Mouse (Mus musculus) neural tube, embryonic 14.5 days (tissue): ENCODE results near the gene Olfr1414. TPM values are rescaled to one million over a fixed set of nuclear protein-coding genes. Genes with fewer than 3 reads are reported as not detected.
A peak's percentile ranks its signal among the peaks of the same experiment; 100 is the strongest.
"Not testable (repeated sequence)": the region's sequence is repeated elsewhere in the genome, so short reads cannot be mapped to it uniquely, and the experiment has no call there.

ENCODE experiments used
- ATAC-seq: fragments of 200-750 bp; cut with Nextera tagmentation; 2 replicates; pipeline ENCODE4 v1.8.0; 2017; ENCODE audit warnings: low read depth, mild to moderate bottlenecking, moderate TSS enrichment, moderate library complexity
- H3K27ac ChIP-seq: fragments of 300-500 bp; sonication (generic); 2 replicates; pipeline ENCODE4 v1.5.1; 2014; ENCODE audit warnings: low read depth, mild to moderate bottlenecking, control low read depth, low read length, moderate library complexity, mixed read lengths
- H3K27me3 ChIP-seq: fragments of 300-500 bp; sonication (generic); 2 replicates; pipeline ENCODE4 v1.6.1; 2014; ENCODE audit warnings: low read length; ENCODE audit not compliant: control insufficient read depth, insufficient read depth
- H3K36me3 ChIP-seq: fragments of 300-500 bp; sonication (generic); 2 replicates; pipeline ENCODE4 v1.6.1; 2014; ENCODE audit warnings: low read length, mixed read lengths; ENCODE audit not compliant: control insufficient read depth, insufficient read depth
- H3K4me1 ChIP-seq: fragments of 300-500 bp; sonication (generic); 2 replicates; pipeline ENCODE4 v1.6.1; 2014; ENCODE audit warnings: low read length; ENCODE audit not compliant: control insufficient read depth, insufficient read depth
- H3K4me2 ChIP-seq: fragments of 300-500 bp; sonication (generic); 2 replicates; pipeline ENCODE4 v1.6.1; 2014; ENCODE audit warnings: mild to moderate bottlenecking, low read depth, low read length, control low read depth
- H3K4me3 ChIP-seq: fragments of 300-500 bp; sonication (generic); 2 replicates; pipeline ENCODE4 v1.5.1; 2014; ENCODE audit warnings: low read depth, low read length, control low read depth, mixed read lengths
- H3K9ac ChIP-seq: fragments of 300-500 bp; sonication (generic); replicated peaks from 2 replicates; pipeline ENCODE4 v1.6.1; 2014; ENCODE audit warnings: low read depth, mild to moderate bottlenecking, control low read depth, low read length, mixed read lengths
- H3K9me3 ChIP-seq: fragments of 300-500 bp; sonication (generic); 2 replicates; pipeline ENCODE4 v1.6.1; 2016; ENCODE audit warnings: low read length; ENCODE audit not compliant: control insufficient read depth
- WGBS: fragments of 180-500 bp; shearing (Covaris S2); extraction: QIAGEN DNeasy Blood & Tissue Kit; methylation state at CpG from one replicate; pipeline ENCODE4 v1.1.7; 2014; 5-methylcytosine and 5-hydroxymethylcytosine counted together
- polyA plus RNA-seq: library from polyadenylated mRNA; unstranded; fragments of >200 nt; fragmentation: Nextera tagmentation; extraction: Ambion mirVana; gene quantifications from 2 replicates; pipeline ENCODE4 v1.2.1, GENCODE M21; 2014

Olfr1414 gene
- polyA plus RNA-seq = not detected in 2 replicates

DNA sequence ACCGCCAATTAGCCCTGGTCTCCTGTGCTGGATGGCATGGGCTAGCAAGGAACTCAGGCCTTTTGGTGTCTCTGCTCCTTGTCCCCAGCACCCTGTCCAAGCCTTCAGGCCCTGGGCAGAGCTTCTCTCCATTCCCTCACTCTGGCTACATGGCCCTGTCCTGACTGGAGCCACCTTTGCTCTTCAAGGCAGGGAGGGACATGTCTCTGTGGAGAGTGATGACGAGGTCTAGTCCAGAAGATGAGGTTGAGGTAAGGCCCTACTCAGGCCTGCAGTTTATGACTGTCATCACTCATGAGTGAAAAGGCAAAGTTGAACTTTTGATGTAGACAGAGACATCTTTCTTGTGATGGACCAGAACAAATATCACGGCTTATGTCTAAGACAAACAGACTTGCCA lies at the start of gene Olfr1414:
TSS of gene Olfr1414 (minus strand) at position 101 of the 400 bp plus-strand sequence.
- Histone ChIP-seq H3K9ac (no peak within 1 kb of the TSS), H3K9me3 (no peaks in the 10 kb centered on the region), H3K4me1 (no peaks in the 10 kb centered on the region), H3K4me3 (no peak within 1 kb of the TSS), H3K27ac (no peak within 1 kb of the TSS), H3K27me3 (no peaks in the 10 kb centered on the region), H3K36me3 (no peaks in the 10 kb centered on the region), H3K4me2 (no peak within 1 kb of the TSS)
- 88% methylated on average over 3 of the region's 3 CpGs for WGBS
- no peak for ATAC-seq

DNA sequence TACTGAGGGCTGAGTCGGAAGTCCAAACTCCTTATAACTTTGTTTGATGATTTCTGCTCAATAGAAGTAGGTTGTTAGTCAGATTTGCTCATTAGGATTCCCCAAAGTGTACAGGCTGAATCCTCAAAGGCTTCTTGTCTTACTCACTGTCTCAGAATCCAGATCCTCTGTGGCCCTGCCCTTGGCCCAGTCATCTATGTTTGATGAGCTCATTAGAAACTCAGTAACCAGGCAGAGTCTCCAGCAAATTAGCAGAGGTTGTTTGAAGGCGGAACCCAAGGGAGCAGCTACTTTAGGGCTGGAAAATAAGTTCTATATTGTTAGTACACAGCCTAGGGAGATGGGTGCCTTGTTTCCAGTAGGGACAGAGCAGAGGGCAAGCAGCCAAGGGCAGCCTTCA lies 27.5 kb upstream of the Olfr1414 start:
- no peak for ATAC-seq
- no peaks in the 10 kb centered on the region for H3K27me3 ChIP-seq
- no peak overlapping the region for H3K9ac ChIP-seq
- no peaks in the 10 kb centered on the region for H3K9me3 ChIP-seq
- no peaks in the 10 kb centered on the region for H3K4me1 ChIP-seq
- H3K4me2 ChIP-seq = no peak overlapping the region
- H3K27ac ChIP-seq = no peak overlapping the region
- no peak overlapping the region for H3K4me3 ChIP-seq
- WGBS = 79% methylated on average over 2 of the region's 2 CpGs
- H3K36me3 ChIP-seq = no peaks in the 10 kb centered on the region

DNA sequence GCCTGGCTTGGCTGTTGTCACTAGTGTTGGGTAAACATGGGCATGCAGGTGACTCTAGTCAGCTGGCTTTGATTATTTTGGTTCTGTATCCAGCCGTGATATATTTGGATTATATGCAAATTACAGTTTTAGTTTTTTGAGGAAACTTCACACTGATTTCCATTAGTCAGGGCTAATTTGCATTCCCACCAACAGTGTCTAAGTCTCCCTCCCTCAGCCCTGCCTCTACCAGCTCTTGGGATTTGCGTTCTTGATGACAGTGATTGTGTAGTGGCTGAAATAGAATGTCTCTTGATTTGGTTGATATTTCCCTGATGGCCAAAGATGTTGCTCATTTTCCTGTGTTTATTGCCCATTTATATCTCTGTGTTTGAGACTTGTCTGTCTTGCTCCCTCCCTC lies 20.6 kb upstream of the Olfr1414 start:
- Histone ChIP-seq H3K27me3 (no peaks in the 10 kb centered on the region), H3K4me1 (no peaks in the 10 kb centered on the region), H3K9ac (no peak overlapping the region), H3K4me3 (no peak overlapping the region), H3K9me3 (no peaks in the 10 kb centered on the region), H3K27ac (no peak overlapping the region), H3K4me2 (no peak overlapping the region), H3K36me3 (no peaks in the 10 kb centered on the region)
- WGBS = 51% methylated on average over 2 of the region's 2 CpGs
- no peak for ATAC-seq

DNA sequence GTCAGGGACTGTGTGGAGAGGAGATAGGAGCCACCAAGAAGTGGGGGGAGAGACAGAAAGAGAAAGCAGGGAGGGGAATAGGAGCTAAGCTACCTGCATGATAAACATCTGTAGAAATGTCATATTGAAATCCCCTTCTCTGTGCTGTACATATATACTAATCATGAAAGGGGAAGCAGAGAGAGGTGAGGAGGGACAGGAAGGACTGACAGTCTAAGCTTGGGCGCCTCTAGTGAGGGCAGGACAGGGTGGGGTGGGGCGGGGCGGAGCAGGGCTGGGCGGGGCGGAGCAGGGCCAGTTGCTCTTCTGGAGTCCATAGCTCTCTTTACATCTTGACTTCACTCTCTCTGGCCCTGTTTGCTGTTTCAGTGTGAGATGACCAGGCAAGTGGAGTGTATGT lies 18.5 kb upstream of the Olfr1414 start:
- Histone ChIP-seq H3K9me3 (no peaks in the 10 kb centered on the region), H3K27ac (no peak overlapping the region), H3K4me2 (no peak overlapping the region), H3K4me3 (no peak overlapping the region), H3K36me3 (no peaks in the 10 kb centered on the region), H3K9ac (no peak overlapping the region), H3K27me3 (no peaks in the 10 kb centered on the region), H3K4me1 (no peaks in the 10 kb centered on the region)
- ATAC-seq = no peak
- 40% methylated on average over 5 of the region's 5 CpGs for WGBS

DNA sequence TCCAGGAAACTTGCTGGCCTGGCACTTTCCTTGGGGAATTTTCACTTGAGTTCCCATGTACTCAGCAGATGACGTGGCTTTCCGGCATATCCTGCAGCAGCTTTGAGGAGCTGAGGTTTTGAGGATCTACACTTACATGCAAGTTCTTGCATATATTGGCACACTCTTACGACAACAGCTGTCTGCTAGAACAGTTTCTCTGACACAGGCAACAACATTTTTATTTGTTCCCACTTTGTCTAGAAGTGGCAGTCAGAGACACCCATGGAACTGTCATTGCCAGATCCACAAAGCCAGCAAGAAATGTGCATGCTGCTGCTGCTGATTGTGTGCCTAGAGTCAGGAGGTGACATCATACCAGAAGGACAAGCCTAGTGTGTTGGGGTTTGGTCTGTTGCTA lies 5.3 kb upstream of the Olfr1414 start:
- no peak overlapping the region for H3K4me3 ChIP-seq

DNA sequence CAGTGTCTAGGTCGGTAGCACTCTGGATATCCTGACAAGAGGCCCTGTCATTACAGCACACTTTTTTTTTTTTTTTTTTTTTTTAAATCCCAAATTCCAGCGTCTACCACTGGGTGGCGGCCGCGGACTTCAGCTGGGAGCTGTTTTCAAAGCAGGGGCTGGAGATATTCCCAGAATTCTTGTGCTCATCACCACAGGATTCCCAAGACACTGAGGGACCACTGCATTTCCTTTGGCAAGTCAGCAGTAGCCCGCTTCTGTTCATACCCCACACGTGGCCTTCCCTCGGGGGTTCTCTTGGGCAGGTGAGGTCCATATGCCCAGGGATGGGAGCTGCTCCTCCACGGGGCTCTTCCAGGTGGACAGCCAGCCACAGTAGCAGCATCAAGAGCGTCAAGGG lies 2.9 kb upstream of the Olfr1414 start:
- Histone ChIP-seq H3K9me3 (no peaks in the 10 kb centered on the region), H3K27me3 (no peaks in the 10 kb centered on the region), H3K9ac (no peak overlapping the region), H3K4me3 (no peak overlapping the region), H3K36me3 (no peaks in the 10 kb centered on the region), H3K4me1 (no peaks in the 10 kb centered on the region), H3K4me2 (no peak overlapping the region), H3K27ac (no peak overlapping the region)
- ATAC-seq = peak; percentile 61; the same call in 1 of the 2 replicates
- 17% methylated on average over 10 of the region's 10 CpGs for WGBS

More for the DNA sequence above, 5.3 kb upstream of the Olfr1414 start:
- H3K36me3 ChIP-seq = no peaks in the 10 kb centered on the region
- H3K4me2 ChIP-seq = no peak overlapping the region
- no peaks in the 10 kb centered on the region for H3K9me3 ChIP-seq
- 83% methylated on average over 3 of the region's 3 CpGs for WGBS
- no peak for ATAC-seq
- H3K27me3 ChIP-seq = no peaks in the 10 kb centered on the region
- H3K27ac ChIP-seq = no peak overlapping the region
- no peak overlapping the region for H3K9ac ChIP-seq
- no peaks in the 10 kb centered on the region for H3K4me1 ChIP-seq

DNA sequence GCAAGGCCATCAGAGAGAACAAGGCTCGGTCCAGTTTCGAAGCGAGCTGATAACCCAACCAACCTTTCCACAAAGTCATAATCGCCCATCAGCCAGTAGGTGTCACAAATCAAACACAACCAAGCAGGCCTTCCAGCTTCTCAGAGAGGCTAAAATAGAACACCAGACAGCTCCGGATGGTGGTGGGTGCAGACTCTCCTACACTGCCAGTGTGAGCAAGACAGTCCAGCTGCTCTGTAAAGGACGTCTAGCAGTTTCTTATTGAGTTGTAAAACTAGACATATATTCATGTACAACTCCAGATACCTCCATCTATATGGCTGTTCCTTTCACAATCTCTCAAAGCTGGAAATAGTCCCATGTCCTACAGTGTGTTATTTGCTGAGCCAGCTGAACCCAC lies 585 bp upstream of the Olfr1414 start:
- H3K27me3 ChIP-seq = no peaks in the 10 kb centered on the region
- WGBS = 95% methylated on average over 6 of the region's 6 CpGs
- H3K27ac ChIP-seq = no peak overlapping the region
- no peak for ATAC-seq
- H3K36me3 ChIP-seq = no peaks in the 10 kb centered on the region
- H3K4me3 ChIP-seq = no peak overlapping the region
- no peaks in the 10 kb centered on the region for H3K4me1 ChIP-seq
- H3K9ac ChIP-seq = no peak overlapping the region
- H3K4me2 ChIP-seq = no peak overlapping the region
- no peaks in the 10 kb centered on the region for H3K9me3 ChIP-seq

DNA sequence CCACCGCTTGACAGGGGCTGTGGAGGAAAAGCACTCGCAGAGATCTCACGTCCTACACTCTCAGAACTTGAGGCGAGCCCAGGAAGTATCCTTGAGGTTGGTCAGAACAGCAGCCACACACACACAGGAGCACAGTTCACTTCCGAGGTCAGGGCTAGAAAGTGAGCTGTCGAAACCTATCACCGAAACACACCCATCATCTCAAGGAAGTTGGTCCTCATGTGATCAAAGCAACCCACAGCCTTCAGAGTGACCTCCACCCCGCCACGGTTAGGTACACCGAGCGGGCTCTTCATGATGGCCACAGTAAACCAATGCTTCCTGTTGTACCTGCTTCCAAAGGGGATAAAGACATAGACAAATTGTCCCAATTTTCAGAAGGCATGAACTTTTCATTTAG lies 3.1 kb downstream of the Olfr1414 start:
- ATAC-seq = no peak
- Histone ChIP-seq H3K4me2 (no peak overlapping the region), H3K27ac (no peak overlapping the region), H3K9ac (no peak overlapping the region), H3K4me3 (no peak overlapping the region), H3K9me3 (no peaks in the 10 kb centered on the region), H3K36me3 (no peaks in the 10 kb centered on the region), H3K27me3 (no peaks in the 10 kb centered on the region), H3K4me1 (no peaks in the 10 kb centered on the region)
- WGBS = 89% methylated on average over 11 of the region's 11 CpGs

DNA sequence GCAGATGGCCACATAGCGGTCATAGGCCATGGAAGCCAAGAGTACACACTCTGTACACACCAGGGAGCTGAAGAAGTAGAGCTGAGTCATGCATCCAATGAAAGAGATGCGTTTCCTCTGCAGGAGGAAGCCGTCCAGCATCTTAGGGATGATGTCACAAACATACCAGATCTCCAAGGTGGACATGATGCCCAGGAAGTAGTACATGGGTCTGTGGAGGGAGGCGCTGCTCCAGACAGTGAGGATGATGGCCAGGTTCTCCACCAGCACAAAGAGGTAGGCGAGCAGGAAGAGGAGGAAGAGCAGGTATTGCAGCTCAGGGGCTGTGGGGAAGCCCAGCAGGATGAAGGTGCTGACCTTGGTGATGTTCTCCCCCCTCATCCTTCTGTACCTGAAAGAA lies 6.8 kb downstream of the Olfr1414 start:
- H3K4me2 ChIP-seq, H3K4me3 ChIP-seq, H3K9me3 ChIP-seq, H3K9ac ChIP-seq, H3K27ac ChIP-seq, ATAC-seq, H3K4me1 ChIP-seq, H3K27me3 ChIP-seq, H3K36me3 ChIP-seq: not testable (repeated sequence)
- 92% methylated on average over 4 of the region's 5 CpGs for WGBS

DNA sequence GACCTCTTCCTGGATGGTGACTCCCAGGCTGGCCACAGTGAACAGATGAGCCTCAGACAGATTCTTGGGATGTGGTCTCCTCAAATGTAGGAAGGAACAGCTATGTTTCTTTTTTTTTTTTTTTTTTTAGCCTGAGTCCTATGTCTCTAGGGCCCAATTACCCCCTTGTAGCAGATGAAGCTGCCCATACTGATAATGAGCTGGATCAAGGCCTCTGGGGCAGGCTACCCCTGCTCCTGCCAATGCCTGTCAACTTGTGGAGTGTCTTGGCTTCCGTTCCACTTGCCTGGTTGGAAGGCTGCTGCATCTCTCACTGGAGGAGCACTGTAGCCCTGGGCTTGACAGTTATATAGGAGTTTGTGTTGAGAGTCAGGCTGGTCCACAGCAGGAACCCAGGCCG lies 22.5 kb downstream of the Olfr1414 start, which contains the start of gene Olfr1415:
TSS of gene Olfr1415 (minus strand) at position 101 of the 400 bp plus-strand sequence.
- 84% methylated on average over 2 of the region's 2 CpGs for WGBS
- Histone ChIP-seq H3K27ac (no peak within 1 kb of the TSS), H3K9ac (no peak within 1 kb of the TSS), H3K27me3 (no peaks in the 10 kb centered on the region), H3K36me3 (no peaks in the 10 kb centered on the region), H3K9me3 (no peaks in the 10 kb centered on the region), H3K4me2 (no peak within 1 kb of the TSS), H3K4me1 (no peaks in the 10 kb centered on the region), H3K4me3 (no peak within 1 kb of the TSS)
- ATAC-seq = no peak
